Mouse (Mus musculus) ES-Bruce4 (cell line): ENCODE data around the gene Men1.

Experiments used
- EP300 ChIP-seq: IDR thresholded peaks from 2 replicates; pipeline ENCODE4 v1.6.1; 2011; ENCODE audit warnings: low read depth, low read length; ENCODE audit not compliant: insufficient read depth
- POLR2A ChIP-seq: IDR thresholded peaks from one replicate; pipeline ENCODE4 v1.8.1; 2011; ENCODE audit warnings: low read length; ENCODE audit not compliant: insufficient read depth

DNA sequence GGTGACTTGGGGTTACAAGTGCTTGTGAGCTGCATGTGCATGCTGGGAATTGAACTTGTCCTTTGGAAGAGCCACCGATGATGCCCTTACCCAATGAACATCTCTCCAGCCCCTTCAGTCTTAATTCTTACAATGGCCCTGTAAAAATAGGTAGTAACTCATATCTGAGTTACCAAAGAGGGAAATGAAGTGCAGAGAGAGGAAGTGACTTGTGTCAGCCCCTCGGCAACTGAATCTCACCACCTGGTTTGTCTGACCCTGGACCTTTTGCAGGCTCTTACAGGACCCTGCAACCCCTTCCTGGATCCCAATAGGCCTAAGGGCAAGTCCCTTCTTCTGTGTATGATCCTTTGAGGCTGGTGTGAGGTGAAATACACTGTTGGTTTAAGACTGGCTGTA, 17.3 kb downstream of the Men1 start:
- TF ChIP-seq EP300 = no peak
- no peak for TF ChIP-seq POLR2A
